Mouse (Mus musculus) kidney, embryonic 16.5 days (tissue): ENCODE results near the gene Spam1. TPM values are rescaled to one million over a fixed set of nuclear protein-coding genes. Genes with fewer than 3 reads are reported as not detected.

ENCODE experiments used
- ATAC-seq: fragments of 200-750 bp; cut with Nextera tagmentation; 2 replicates; pipeline ENCODE4 v1.8.0; 2017; ENCODE audit warnings: moderate TSS enrichment; ENCODE audit not compliant: low FRiP score, low TSS enrichment
- H3K27ac ChIP-seq: fragments of 300-500 bp; sonication (generic); 2 replicates; pipeline ENCODE4 v1.5.1; 2014; ENCODE audit warnings: low read length
- H3K27me3 ChIP-seq: fragments of 300-500 bp; sonication (generic); 2 replicates; pipeline ENCODE4 v1.6.1; 2014; ENCODE audit warnings: low read length, control low read depth, mixed read lengths; ENCODE audit not compliant: insufficient read depth
- H3K36me3 ChIP-seq: fragments of 300-500 bp; sonication (generic); 2 replicates; pipeline ENCODE4 v1.6.1; 2014; ENCODE audit warnings: low read length, control low read depth, mixed read lengths; ENCODE audit not compliant: insufficient read depth
- H3K4me1 ChIP-seq: fragments of 300-500 bp; sonication (generic); 2 replicates; pipeline ENCODE4 v1.6.1; 2014; ENCODE audit warnings: low read length, control low read depth, mixed read lengths; ENCODE audit not compliant: insufficient read depth
- H3K4me2 ChIP-seq: fragments of 300-500 bp; sonication (generic); replicated peaks from 2 replicates; pipeline ENCODE4 v1.6.1; 2014; ENCODE audit warnings: low read depth, low read length
- H3K4me3 ChIP-seq: fragments of 300-500 bp; sonication (generic); 2 replicates; pipeline ENCODE4 v1.5.1; 2014; ENCODE audit warnings: mild to moderate bottlenecking, low read length
- H3K9ac ChIP-seq: fragments of 300-500 bp; sonication (generic); replicated peaks from 2 replicates; pipeline ENCODE4 v1.6.1; 2014; ENCODE audit warnings: low read length
- H3K9me3 ChIP-seq: fragments of 300-500 bp; sonication (generic); 2 replicates; pipeline ENCODE4 v1.6.1; 2016; ENCODE audit warnings: low read length, control low read depth
- WGBS: fragments of 180-500 bp; shearing (Covaris S2); extraction: QIAGEN DNeasy Blood & Tissue Kit; methylation state at CpG from one replicate; pipeline ENCODE4 v1.1.7; 2014; 5-methylcytosine and 5-hydroxymethylcytosine counted together
- polyA plus RNA-seq: library from polyadenylated mRNA; unstranded; fragments of >200 nt; fragmentation: Nextera tagmentation; extraction: Ambion mirVana; gene quantifications from 2 replicates; pipeline ENCODE4 v1.2.1, GENCODE M21; 2015

The Spam1 gene
- not detected in 2 replicates for polyA plus RNA-seq

DNA sequence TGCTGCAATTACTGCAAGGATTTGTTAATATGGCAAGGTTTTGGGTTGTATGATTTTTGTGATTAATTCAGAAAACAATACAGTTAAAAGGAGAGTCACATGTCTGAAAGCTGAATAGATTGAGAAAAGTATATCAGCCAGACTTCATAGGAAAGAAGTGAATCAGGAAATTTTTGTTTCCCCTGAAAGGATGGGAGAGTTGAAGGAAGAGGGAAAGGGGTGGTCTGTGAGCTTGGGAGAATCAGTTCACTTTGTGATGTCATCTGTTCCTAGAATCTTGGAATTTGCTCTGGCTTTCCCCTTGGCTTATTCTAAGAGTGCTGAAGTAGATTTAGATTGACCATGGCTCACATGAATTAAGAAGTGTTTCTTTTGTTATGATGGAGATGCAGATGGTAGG lies at the start of gene Spam1:
Gene Spam1 (plus strand): TSS at position 301 of the 400 bp plus-strand sequence.
- Histone ChIP-seq H3K4me2 (no peak within 1 kb of the TSS), H3K4me3 (no peak within 1 kb of the TSS), H3K36me3 (no peaks in the 10 kb centered on the region), H3K27ac (no peak within 1 kb of the TSS), H3K9ac (no peak within 1 kb of the TSS), H3K9me3 (no peaks in the 10 kb centered on the region), H3K27me3 (no peaks in the 10 kb centered on the region), H3K4me1 (no peaks in the 10 kb centered on the region)
- no peak for ATAC-seq

- no peak within 1 kb of the TSS for H3K27ac ChIP-seq
- no peaks in the 10 kb centered on the region for H3K9me3 ChIP-seq
- no peaks in the 10 kb centered on the region for H3K36me3 ChIP-seq
- no peaks in the 10 kb centered on the region for H3K27me3 ChIP-seq
- no peaks in the 10 kb centered on the region for H3K4me1 ChIP-seq
- H3K9ac ChIP-seq, result no peak within 1 kb of the TSS
- H3K4me2 ChIP-seq, result no peak within 1 kb of the TSS
- no peak for ATAC-seq
- 76% methylated on average over 4 of the region's 4 CpGs for WGBS
- no peak within 1 kb of the TSS for H3K4me3 ChIP-seq
Measured at GRCm38 (mm10) chr6:24748029-24748428, 43.0 kb upstream of the Spam1 start, which contains the start of gene Hyal4. TSS of gene Hyal4 (plus strand) at chr6:24748329.

DNA sequence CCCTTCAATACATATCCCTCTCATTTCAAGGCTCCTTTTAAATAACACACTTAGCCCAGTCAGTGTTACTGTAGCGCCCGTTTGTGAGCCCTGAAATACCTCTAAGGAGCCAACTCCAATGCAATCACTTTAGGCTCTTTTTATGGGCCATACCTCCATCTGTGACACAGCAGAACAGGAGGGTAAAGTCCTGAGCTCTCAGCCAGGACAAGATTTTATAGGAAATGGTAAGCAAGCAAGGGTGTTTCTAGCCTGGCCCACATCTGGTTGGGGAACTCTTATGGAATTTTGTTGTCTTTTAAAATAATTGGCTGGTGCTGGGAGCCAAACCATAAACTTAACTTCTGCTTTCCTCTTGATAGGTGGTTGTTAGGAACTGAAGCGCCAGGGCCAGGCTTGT lies 31.7 kb upstream of the Spam1 start:
- Histone ChIP-seq H3K4me3 (no peak overlapping the region), H3K9me3 (peaks cover 8% of the 10 kb centered on the region; the same call in 1 of the 2 replicates), H3K27me3 (no peaks in the 10 kb centered on the region), H3K9ac (no peak overlapping the region), H3K4me1 (no peaks in the 10 kb centered on the region), H3K36me3 (no peaks in the 10 kb centered on the region), H3K4me2 (no peak overlapping the region), H3K27ac (no peak overlapping the region)
- no peak for ATAC-seq
- 81% methylated on average over 3 of the region's 3 CpGs for WGBS

DNA sequence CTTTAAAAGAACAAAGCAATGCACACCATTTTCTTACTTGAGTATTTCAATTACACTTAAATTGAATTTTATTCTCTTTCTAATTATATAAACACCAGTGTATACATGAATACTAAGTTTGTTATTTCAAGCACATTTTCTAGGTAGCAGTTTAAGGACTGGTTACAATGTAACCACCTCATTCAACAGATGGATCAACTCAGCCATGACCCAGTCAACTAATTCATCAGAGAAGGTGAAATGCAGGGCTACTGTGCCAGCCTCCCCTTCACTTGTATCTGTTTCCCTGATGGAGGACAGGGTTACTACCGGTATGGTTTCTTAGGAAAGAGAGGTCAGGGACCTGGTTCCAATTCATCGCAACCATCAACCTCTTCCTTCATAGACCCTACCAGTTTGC lies 24.7 kb upstream of the Spam1 start:
- no peaks in the 10 kb centered on the region for H3K36me3 ChIP-seq
- 35% methylated on average over 2 of the region's 2 CpGs for WGBS
- H3K27ac ChIP-seq, result no peak overlapping the region
- no peaks in the 10 kb centered on the region for H3K4me1 ChIP-seq
- H3K9ac ChIP-seq, result no peak overlapping the region
- H3K9me3 ChIP-seq, result no peaks in the 10 kb centered on the region
- H3K4me3 ChIP-seq, result no peak overlapping the region
- H3K4me2 ChIP-seq, result no peak overlapping the region
- peak; percentile 82; the same call in 1 of the 2 replicates for ATAC-seq
- no peaks in the 10 kb centered on the region for H3K27me3 ChIP-seq

DNA sequence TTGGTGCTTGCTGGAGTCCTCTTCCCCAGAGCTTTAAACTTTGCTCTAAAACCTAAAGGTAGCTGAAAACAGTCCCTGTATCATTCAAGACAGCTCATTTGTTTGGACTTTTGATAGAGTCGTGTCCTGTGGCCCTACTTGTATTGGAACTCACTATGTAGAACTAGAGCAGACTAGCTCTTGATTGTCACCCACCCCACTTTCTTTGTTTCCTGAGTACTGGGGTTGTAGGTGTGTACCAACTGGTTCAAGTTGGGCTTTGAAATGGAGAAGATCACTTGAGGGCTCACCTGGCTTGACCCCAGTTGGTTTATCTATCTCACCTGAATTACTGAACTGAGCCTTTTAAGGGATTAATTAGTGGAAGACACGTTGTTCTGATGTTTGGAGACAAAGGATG lies 11.8 kb upstream of the Spam1 start:
- no peak overlapping the region for H3K4me2 ChIP-seq
- no peaks in the 10 kb centered on the region for H3K4me1 ChIP-seq
- no peak overlapping the region for H3K27ac ChIP-seq
- no peak overlapping the region for H3K4me3 ChIP-seq
- no peaks in the 10 kb centered on the region for H3K36me3 ChIP-seq
- ATAC-seq, result no peak
- H3K27me3 ChIP-seq, result no peaks in the 10 kb centered on the region
- H3K9me3 ChIP-seq, result no peaks in the 10 kb centered on the region
- H3K9ac ChIP-seq, result no peak overlapping the region
- WGBS, result 67% methylated on average over 2 of the region's 2 CpGs

DNA sequence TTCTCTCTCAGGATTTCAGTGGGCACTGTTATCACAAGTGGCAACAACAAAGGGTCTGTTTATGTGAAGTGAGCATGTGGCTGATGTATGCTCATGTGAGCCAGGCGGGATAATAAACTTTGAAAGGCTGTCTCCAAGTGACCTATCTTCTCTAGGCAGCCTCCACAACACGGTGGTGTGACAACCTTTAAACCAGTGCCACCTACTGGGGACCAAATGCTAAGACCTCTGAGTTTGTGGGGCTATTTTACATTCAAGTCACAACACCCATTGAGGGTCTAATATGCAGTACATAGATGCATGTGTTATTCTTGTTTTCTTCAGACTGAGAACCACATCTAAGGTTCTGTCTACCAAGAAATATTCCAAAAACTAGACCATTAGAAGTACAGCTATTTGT lies 31.1 kb downstream of the Spam1 start:
- H3K9me3 ChIP-seq, result 0 out of 2 replicates have a peak, but pooled peaks cover 2% of the 10 kb centered on the region
- no peak overlapping the region for H3K4me3 ChIP-seq
- ATAC-seq, result no peak
- 45% methylated on average over 2 of the region's 2 CpGs for WGBS
- no peak overlapping the region for H3K9ac ChIP-seq
- H3K36me3 ChIP-seq, result no peaks in the 10 kb centered on the region
- H3K27ac ChIP-seq, result no peak overlapping the region
- H3K27me3 ChIP-seq, result no peaks in the 10 kb centered on the region
- no peak overlapping the region for H3K4me2 ChIP-seq
- no peaks in the 10 kb centered on the region for H3K4me1 ChIP-seq

Other genes starting within 250 kb of the Spam1 start
- gene Lmod2, start 193.4 kb upstream of the Spam1 start, polyA plus RNA-seq, result 0.12 and 0.32 TPM in 2 replicates
- gene Wasl, start 126.2 kb upstream of the Spam1 start, polyA plus RNA-seq, result 82.1 and 99.1 TPM in 2 replicates
- gene Hyal6, start 57.9 kb upstream of the Spam1 start, polyA plus RNA-seq, result not detected in 2 replicates
- not detected in 2 replicates for gene Hyal4, start 42.9 kb upstream of the Spam1 start, polyA plus RNA-seq
- gene Hyal5, start 66.8 kb downstream of the Spam1 start, polyA plus RNA-seq, result not detected in 2 replicates
- gene Tmem229a, start 165.1 kb downstream of the Spam1 start, polyA plus RNA-seq, result 10.0 and 11.3 TPM in 2 replicates